Mouse (Mus musculus) retina, postnatal 7 days (tissue): Measurements from ENCODE around the gene Kcnk15.

ENCODE experiments used
- DNase-seq: peaks from one replicate; pipeline ENCODE4 v3.0.0-alpha.2; 2012; ENCODE audit warnings: low read depth, low spot score

The Kcnk15 gene

DNA sequence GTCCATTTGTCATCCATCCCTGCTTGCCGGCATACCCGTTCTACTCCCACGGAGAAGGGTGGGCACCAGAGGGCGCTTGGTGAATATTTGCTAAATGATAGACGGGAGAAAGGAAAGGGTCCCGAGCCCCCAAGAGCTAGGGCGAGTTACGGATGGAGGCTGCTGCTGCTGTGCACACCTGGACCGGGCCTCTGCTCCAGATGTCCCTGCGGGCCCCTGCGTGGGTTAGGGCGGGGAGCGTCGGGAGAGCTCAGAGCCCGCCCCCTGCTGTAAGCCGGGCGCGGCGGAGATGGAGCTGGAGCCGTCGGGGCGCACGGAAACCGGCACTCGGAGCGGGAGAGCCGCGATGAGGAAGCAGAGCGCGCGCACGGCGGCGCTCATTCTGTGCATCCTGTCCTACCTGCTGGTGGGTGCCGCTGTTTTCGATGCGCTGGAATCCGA, at the start of gene Kcnk15:
Kcnk15 (plus strand) TSS at position 191 of the 441 bp plus-strand sequence.
- DNase-seq: no peak

DNA sequence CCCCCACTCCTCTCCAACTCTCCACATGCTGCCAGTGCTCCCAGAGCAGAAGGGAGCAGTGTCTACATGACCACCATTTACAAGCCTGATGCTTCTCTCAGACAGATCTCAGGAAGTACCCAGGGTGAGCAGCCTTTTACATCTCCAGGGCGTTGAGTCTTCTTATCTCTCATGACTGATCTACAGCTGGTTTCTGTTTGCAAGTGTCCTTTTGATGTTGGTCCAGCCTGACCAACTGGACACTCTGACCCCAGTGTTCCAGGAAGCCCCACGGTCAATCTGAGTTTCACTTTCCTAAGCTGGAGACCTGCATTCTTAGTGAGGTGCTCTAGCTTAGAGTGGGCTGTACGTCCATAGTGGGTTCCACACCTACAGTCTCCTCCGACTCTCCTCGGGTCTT, 49.6 kb upstream of the Kcnk15 start:
- no peak for DNase-seq

DNA sequence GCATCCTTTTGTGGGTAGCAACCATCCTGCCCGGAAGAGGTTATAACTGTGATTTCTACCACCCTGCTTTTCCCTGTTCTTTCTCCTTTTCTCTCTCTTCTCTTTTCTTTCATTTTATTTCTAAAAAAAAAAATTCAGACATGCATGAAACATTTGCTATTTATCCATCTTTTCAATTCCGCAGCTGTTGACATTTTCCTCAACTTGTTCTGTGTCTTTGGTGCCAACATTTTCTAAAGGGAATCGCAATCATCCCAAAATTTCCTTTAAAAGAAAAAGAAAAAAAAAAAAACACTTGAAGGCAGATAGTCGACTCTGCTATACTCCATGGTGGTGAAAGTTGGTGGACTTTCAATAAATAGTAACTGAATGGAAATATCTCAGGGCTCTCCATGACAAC, 44.3 kb upstream of the Kcnk15 start:
- no peak for DNase-seq

DNA sequence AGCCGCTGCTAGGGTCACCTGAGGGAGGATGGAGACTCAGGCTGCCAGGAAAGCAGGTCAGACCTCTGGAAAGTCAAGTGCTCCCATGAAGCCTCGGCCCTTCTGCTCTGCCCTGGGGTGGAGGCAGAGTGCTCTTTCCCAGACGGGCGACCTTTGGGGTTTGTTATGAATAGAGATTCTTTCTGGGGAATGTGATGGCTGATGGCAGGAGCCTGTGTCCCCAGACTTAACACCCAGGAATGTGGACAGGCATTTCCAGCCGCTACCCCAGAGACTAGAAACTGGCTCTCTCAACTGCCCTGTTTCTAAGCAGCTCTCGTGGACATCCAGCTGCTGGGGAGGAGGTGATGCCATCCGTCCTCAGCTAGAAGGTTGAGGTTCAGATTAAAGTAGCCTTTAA, 43.7 kb upstream of the Kcnk15 start:
- no peak for DNase-seq

DNA sequence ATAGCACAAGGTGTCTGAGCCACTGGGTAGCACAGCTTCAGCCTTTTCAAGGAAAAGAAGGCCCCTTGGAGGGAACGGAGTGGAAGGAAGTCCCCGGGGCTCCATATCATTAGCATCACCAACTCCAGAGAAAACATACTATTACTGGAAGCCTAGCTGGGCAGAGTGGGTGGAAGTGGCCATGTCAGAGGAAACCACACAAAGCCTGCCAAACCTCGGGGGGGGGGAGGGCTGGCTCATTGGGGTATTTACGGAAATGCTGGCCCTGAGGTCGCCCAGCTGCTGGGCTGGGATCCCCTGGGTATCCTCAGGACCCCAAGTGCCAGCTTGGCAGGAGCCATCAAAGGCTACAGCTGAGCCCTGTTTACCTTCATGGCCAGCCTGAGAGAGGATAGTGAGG, 40.4 kb upstream of the Kcnk15 start:
- no peak for DNase-seq

DNA sequence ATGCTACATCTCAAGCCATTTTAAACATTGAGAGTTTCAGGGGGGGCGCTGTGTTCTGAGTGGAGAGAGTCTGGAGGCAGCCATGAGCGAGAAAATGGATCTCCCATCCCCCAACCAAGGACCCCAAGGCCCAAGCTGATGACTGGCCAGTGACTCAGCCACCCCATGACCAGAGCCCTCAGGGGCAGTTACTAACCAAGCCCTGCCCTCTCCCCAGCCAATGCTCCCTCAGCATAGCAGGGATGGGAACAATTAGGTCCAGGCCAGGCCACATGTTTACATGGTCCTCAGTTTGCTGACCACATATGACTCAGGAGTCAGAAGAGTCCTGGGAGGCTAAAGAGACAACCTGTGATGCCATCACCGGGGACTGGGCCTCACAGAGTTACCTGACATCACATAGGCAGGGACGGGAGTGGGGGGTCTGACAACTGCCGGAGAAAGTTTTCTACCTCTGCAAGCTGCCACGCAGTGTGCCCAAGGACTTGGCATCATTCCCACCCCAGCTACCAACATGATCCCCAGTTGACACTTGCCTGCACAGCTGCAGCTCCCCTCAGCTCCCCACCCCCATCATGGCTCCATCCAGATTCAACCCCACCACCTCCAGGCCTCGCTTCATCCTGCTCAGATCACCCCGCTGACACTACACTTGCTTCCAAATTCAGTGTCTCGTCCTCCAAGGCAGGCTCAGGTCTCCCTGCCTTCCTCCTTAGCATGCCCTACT, 38.5 kb upstream of the Kcnk15 start:
- DNase-seq: no peak

DNA sequence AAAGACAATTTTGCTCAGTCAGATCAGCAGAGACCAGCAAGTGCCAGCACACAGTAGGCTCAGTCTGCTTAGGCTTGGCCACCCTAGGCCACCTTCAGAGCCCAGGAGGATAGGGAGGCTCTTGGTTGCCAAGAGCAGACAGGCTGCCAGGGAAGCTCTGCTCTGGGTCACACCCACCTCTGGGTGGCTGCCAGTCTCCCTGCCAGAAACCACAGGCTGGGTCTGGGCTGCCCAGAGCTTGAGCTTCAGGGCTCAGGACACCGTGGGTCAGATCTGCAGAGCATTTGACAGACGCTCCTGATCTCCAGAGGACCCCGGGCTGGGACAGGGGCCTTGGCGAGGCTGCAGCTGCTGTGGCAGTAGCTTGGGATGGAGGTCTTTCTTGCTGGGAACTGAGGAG, 32.8 kb upstream of the Kcnk15 start, which contains the start of gene Ccn5:
Ccn5 (plus strand) TSS at position 255 of the 400 bp plus-strand sequence.
- no peak for DNase-seq

DNA sequence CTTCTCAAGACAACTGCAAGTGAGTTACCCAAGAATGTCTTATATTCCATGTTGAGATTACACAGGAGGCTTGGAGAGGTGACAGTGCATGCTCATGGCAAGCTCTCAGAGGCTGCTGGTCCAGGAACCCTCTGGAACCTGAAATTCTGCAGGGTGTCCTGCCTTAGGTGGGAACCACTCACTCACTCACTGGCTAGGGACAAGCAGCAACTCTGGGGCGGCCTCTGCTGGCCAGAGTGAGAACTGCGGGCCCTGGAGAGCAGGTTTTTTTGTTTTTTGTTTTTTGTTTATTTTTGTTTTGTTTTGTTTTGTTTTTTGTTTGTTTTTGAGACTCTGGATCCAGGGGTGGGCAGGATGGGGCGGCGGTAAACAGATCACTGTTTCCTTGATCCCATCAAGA, 30.2 kb upstream of the Kcnk15 start:
- DNase-seq: peak; percentile 48

DNA sequence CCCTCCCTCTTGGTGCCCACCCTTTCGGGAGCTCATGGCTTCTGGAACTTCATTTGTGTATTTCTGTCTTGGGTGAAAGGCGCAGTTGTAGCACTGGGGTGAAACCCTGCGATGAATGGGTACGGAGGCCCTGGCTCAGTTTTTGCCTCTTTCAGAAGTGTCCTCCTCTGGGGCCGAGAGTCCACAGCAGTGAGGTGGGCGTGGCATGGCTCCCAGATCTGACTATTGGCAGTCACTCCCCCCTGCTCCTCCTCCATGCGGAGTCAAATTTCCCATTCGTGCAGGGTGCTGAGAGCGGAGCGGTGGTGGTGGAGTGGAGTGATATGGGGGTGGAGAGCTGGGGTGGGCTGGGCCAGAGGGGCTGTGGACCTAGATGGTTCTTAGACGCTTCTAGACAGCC, 29.7 kb upstream of the Kcnk15 start:
- no peak for DNase-seq

DNA sequence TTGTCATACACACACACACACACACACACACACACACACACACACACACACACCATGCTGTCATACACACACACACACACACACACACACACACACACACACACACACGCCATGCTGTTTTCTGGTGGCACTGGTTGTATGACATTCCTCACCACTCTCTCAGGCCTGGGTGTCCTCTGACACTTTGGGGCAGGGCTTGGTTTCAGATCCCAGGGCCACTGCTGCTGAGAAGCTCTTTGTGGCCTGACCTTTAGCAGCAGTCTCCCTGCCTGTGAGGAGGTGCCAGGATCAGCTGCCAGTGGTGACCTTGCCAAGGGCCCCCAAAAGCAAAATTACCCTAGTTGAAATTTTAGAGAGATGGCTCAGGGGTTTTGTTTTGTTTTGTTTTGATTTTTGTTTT, 27.6 kb upstream of the Kcnk15 start:
- no peak for DNase-seq

DNA sequence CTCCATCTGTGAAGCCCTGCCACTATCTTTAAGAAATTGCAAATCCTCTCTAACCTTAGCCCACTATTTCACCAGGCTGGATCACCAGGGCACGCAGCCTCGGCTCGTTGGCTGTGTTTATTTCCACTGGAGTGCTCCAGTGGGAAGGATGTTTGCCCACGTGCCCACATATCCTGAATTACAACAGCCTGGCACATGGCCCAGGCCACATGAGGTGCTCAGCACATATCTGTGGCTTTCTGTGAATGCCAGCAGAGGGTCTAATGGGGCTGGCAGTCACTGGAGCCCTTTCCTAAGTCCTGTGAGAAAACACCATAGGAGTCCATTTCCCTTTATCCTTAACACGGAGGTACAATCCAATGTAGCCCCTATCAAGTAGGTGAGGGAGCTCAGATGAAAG, 27.0 kb upstream of the Kcnk15 start:
- DNase-seq: no peak

DNA sequence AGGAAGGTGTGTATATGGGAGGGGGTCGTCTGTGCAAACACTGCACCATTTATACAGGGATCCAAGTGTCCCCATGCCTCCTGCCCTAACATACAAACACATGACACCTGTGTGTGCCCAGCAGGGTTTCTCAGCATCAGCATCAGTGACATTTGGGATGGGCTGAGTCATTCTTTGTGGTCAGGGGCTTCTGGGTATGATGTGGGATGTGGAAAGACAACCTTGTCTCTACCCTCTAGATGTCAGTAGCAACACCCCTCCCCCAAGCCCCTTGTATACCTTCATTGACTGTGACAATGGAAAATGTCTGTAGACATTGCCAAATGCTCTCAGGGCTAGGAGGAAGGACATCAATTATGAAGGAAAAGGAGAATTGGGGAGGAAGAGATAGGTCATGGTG, 22.3 kb upstream of the Kcnk15 start:
- DNase-seq: no peak

DNA sequence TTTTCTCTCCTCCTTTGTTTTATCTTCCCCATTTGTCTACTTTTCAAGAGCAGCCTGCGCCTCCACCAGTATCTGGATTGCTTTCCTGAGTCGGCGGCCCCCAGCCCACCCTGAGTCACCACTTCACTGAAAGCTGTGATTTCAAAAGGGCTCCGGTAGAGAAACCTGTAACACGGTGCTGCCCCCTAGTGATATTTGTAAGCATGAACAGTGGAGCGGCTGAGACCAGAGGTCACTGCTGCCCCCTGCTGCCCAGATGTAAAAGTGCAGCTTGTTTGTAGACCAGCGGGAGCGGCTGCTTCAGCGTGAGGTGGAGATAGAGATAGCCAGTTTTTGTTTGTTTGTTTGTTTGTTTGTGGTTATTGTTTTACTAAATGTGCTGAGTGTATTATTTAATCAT, 15.4 kb upstream of the Kcnk15 start:
- DNase-seq: peak; percentile 79

DNA sequence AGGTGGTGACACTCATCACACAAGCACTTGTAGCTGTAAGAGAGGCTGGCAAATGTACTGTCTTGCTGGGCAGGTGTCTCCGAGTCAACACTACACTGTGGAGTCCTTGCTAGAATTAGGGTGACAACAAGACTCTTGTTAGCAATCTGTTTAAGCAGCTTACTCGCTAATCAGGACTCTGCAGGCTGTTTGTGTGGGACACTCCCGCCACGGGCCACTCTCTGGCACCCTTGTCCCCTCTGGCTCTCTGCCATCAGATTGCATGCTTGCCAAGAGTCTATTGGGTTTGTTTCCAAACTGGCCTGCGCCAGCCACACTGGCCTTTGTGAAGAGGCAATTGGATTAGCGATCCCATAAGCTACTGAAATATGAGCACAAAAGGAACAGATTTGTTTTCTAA, 13.9 kb upstream of the Kcnk15 start:
- peak; percentile 63 for DNase-seq

DNA sequence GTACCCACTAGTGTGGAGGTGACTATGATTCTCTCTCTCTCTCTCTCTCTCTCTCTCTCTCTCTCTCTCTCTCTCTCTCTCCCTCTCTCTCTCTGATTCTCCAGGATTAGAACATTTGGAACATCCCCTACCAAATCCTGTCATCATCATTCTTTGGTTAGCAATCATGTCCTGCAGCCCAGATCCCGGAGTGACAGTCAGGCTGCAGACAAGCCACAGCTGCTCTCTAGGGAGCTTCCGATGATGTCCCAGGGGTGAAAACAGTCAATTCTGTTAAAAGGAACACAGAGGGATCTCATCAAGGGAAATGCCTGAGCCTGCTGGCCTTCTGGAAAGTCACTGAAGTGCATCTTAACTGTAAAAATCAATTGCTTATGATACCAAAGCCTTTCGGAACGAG, 11.4 kb upstream of the Kcnk15 start:
- no peak for DNase-seq

DNA sequence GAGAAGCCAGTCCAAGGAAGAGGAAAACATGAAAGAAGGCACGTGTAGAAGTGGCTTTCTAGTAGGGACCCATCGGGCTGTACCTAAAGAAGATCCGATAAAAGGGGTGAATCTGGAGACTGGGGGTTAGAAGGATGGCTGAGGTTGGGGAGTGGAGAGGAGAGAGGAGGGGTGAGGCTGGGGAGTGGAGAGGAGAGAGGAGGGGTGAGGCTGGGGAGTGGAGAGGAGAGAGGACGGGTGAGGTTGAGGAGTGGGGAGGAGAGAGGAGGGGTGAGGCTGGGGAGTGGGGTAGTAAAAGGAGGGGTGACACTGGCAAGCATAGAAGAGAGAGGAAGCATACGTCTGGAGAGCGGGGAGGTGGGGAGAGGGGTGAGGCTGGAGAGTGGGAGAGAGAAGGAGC, 3.8 kb downstream of the Kcnk15 start:
- DNase-seq: no peak

DNA sequence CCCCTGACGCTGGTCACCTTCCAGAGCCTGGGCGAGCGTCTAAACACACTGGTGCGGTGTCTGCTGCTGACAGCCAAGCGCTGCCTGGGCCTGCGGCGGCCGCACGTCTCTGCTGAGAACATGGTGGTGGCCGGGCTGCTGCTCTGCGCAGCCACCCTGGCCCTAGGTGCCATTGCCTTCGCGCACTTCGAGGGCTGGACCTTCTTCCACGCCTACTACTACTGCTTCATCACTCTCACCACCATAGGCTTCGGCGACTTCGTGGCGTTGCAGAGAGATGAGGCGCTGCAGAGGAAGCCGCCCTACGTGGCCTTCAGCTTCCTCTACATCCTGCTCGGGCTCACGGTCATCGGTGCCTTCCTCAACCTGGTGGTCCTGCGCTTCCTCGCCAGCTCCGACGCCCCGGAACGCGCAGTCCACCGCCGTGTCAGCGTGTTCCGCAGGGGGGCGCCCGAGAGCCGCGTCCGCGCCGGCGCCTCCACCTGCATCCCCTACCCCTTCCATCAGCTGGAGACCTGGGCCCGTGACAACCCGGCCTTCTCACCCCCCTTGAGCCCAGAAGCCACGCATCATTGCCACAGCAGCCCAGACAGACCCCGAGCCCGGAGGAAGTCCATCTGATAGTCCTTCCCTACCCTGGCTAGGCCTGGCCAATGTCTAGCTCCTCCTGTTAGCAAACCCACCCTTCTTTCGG, 5.0 kb downstream of the Kcnk15 start:
- no peak for DNase-seq

DNA sequence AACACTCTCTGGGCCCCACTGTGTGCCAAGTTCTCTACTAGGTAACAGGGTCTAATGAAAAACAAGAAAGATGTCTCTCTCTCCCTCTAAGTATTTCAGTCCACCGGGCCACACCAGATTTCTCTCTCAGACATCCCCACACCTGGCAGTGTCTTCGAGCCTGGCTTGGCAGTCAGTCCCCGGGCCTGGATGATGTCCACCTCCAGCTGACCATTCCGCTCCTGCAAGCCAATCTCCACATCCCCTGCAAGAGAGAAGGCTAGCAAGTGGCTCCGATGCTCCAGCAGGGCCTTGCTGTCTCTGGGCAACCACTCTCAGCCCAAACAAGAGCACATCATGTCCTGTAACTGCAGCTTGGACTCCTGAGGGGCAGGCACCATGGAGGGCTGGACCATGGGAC, 11.9 kb downstream of the Kcnk15 start:
- no peak for DNase-seq

DNA sequence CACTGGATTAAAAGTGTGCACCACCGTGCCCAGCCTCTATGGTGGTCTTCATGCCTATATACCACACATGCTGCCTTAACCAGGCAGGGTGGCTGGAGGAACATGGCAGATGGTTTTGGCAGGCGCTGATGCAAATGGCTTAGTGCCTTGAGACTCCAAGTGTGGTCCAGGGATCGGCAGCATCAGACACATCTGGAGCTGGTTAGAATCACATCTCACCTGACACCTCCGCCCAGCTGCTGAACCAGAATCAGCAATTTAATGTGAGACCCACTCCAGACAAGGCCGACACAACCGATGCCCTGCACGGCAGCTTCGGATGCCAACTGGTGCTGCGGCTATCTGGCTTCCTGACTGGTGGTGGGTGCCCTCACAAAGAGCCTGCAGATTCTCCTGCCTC, 12.6 kb downstream of the Kcnk15 start:
- DNase-seq: no peak

DNA sequence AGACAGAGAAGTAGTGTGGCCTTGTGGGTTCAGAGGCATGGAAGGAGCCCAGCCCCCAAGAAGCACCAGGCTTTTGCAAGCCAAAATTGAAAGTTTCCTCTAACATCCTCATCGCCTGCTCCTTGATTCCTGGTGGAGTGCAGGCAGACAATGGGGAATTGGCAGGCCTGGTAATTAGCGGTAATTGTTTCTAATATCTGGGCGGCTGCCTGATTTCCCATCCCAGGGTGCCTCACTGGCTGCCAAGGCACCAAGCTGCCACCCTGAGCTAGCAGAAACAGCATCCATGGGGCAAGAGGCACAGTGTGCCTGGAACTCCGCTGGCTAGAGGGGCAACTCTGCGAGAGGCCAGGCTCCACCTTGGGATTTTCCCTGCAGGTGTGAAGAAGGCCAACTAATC, 16.3 kb downstream of the Kcnk15 start:
- no peak for DNase-seq

DNA sequence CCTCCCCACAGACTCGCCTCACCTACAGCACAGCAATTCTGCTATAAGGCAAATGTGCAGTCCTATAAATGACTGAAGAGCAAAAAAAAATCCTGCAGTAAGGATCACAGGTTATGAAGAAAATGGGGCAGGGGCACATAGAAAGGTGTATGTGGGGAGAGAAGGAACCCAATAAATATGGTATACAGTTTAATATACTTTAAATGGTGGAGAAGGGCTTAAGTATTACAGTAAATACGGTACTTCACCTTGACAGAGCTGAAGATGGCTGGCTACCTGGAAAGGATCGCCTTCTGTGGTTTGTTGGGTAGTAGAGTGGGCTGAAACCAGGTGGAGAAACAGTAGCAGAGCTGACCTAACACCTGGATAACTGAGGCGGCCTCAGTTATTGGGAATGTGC, 17.8 kb downstream of the Kcnk15 start:
- no peak for DNase-seq

DNA sequence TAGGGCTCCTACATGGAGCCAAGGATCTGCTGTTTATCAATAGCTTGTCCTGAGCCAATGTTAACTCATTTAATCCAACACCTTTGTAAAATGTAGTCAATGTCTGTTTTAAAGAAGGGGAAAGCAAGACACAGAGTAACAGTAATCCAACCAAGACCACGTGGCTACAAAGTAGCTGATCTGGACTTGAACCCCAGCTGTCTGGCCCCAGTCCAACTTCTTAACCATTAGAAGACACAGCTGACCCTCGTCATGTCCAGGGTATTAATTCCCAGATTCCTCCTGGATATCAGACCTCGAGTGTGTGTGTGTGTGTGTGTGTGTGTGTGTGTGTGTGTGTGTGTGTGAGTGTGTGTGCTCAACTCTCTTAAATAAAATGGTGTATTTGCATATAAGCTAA, 18.5 kb downstream of the Kcnk15 start:
- DNase-seq: no peak

DNA sequence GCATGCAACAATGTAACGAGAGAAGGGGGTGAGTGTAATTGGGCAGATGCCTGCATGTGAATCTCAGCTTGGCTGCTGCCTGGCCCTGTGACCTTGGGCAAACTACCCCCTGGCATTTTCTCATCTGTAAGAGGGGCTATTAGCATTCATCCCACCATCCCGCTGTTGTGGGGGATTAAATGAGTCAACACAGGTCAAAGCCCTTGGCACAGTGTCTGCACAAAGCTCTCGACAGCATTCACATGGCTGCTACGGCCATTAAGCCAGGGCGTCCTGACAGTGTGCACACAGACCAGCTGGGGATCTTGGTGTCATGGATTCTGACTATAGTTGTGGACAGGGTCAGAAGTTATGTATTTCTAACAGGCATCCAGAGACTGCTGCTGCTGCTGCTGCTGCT, 21.4 kb downstream of the Kcnk15 start:
- no peak for DNase-seq
